Mouse (Mus musculus) left cerebral cortex, adult 18-20 months (tissue): ENCODE measurements around the gene Tspan10. TPM values are rescaled to one million over a fixed set of nuclear protein-coding genes. Genes with fewer than 3 reads are reported as not detected.

Experiments
- DNase-seq, 2 experiments: peaks; one replicate each; pipeline ENCODE4 v3.0.0; 2021 to 2022; ENCODE audit warnings: low spot score in 2 of 2, mixed read lengths in 1 of 2
- total RNA-seq, 2 experiments: library from RNA; stranded (reverse); gene quantifications; 2 replicates each; pipeline ENCODE4 v1.2.3; 2021

Gene Tspan10
- total RNA-seq, 2 experiments from 2014 or later, result 1.8 to 3.3 TPM

DNA sequence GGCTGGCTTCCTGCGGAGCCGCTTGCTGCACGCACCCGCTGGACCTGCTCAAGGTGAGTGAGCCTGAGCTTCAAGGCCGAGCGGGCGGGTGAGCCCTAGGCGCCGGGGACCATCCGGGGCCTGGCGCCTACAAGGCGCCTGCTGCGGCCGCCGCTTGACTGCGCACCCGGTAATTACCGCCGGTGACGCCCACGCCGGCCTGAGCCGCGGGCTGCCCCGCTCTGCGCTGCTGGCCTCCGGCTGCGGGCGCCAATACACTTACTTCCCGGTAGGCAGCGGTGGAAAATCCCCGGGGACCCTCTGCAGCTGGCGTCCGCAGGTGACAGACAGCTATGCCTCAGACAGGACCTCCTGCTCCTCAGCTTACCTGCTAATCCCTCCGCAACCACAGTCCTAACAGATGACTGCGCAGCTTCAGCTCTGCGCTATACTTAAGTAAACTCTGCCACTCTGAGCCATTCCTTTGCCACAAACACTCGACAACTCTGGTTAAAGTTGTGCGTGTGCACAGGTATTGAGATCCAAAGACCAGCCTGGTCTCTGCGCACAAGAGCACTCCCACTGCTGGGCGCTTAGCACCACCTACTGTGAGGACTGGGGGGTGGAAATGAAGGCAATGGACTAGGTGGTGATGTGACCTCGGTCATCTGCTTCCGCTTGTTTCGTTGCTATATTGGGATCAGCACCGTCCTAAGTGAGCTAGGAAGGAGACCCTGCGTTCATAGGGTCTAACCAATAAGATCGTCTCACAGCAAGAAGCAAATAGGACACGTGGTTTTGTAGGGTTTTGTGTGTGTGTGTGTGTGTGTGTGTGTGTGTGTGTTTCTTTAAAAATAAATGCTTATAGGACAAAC, 49.8 kb downstream of the Tspan10 start:
- DNase-seq, result no peak

DNA sequence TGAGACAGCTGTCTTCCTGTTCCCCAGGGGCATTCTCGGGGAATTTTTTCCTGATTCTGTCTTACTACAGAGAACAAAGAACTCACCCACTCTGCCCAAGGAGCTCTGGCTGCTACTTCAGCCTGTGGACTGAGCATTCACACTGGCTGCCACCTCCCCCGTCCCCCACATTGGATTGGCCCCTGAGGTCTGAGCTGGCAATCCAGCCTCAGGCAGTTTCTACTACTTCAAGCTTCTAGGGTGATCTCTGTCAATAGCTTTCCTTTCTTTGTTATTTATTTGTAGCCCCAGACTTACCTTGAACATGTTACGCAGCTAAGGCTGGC, 50.4 kb downstream of the Tspan10 start:
- no peak for DNase-seq

DNA sequence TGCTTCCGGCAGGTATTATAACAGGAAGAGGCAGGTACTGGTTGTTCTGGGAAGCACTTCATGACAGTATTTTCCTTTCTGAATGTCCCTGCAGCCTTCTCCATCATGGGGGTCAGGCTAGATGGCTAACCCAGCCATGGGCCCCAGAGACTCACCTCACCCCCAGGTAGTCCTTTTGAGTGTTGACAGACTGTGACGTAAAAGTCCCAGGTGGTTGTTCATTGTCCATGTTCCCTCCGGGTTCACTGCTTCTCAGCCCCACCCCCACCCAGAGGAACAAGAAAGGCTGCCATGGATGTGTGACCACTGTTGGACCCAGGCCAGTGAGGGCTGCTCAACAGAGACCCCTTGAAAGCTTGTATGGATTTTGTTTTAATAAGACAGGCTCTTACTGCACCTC, 50.9 kb downstream of the Tspan10 start:
- DNase-seq, result no peak

DNA sequence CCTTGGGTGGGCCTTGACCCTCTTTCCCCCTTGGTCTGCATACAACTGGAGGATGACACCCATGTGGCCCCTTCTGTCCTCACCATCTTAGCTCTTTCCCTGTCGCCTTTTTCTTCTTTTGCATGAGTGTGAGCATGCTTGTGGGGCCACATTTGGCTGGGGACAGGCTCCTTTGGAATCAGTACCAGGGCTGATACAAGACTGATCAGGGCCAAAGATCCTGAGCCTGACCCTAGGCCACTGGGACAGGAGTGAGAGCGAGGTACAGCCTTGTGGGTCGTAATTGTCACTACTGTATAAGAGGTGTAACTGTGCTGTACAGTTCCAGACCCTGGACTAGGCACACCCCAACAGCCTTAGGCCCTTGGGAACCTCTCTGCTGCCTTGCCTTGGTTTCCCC, 51.5 kb downstream of the Tspan10 start:
- DNase-seq, result no peak

Other genes with a start within 250 kb of the Tspan10 start
- gene Bahcc1, start 209.7 kb upstream of the Tspan10 start, total RNA-seq, result 10 to 100 TPM; 18.8 to 19.0 TPM
- 1,000 to 10,000 TPM; 1,195 to 1,258 TPM for gene Actg1, start 94.1 kb upstream of the Tspan10 start, total RNA-seq
- gene Fscn2, start 81.1 kb upstream of the Tspan10 start, total RNA-seq, result not detected
- 10 to 100 TPM; 11.6 to 15.6 TPM for gene Faap100, start 63.9 kb upstream of the Tspan10 start, total RNA-seq
- gene Nploc4, start 4.9 kb upstream of the Tspan10 start, total RNA-seq, result 10 to 100 TPM; 65.2 TPM
- gene Pde6g, start 10.9 kb downstream of the Tspan10 start, total RNA-seq, result under 1 TPM; 0.40 to 0.58 TPM
- gene Oxld1, start 15.4 kb downstream of the Tspan10 start, total RNA-seq, result 10 to 100 TPM; 13.0 to 16.4 TPM
- 10 to 100 TPM; 26.4 to 29.1 TPM for gene Ccdc137, start 15.5 kb downstream of the Tspan10 start, total RNA-seq
- gene Arl16, start 25.0 kb downstream of the Tspan10 start, total RNA-seq, result 10 to 100 TPM; 47.2 to 49.7 TPM
- gene Mrpl12, start 42.0 kb downstream of the Tspan10 start, total RNA-seq, result 10 to 100 TPM; 64.4 to 74.4 TPM
- 10 to 100 TPM; 19.6 to 22.6 TPM for gene Slc25a10, start 49.2 kb downstream of the Tspan10 start, total RNA-seq
- gene Gcgr, start 88.1 kb downstream of the Tspan10 start, total RNA-seq, result under 1 TPM in 1 of 2 experiments, not detected in 1; 0.52 TPM
- gene Mcrip1, start 107.1 kb downstream of the Tspan10 start, total RNA-seq, result 10 to 100 TPM; 74.9 to 77.0 TPM
- gene Ppp1r27, start 108.5 kb downstream of the Tspan10 start, total RNA-seq, result not detected
- 100 to 1,000 TPM; 127 to 129 TPM for gene P4hb, start 130.6 kb downstream of the Tspan10 start, total RNA-seq
- gene Arhgdia, start 139.0 kb downstream of the Tspan10 start, total RNA-seq, result 100 to 1,000 TPM; 310 to 324 TPM
- 10 to 100 TPM; 60.8 to 62.9 TPM for gene Alyref, start 155.7 kb downstream of the Tspan10 start, total RNA-seq
- 10 to 100 TPM; 95.1 to 98.8 TPM for gene Anapc11, start 155.8 kb downstream of the Tspan10 start, total RNA-seq
- gene Npb, start 165.8 kb downstream of the Tspan10 start, total RNA-seq, result 1 to 10 TPM in 1 of 2 experiments, not detected in 1; 1.3 TPM
- gene Pcyt2, start 175.3 kb downstream of the Tspan10 start, total RNA-seq, result 100 to 1,000 TPM; 124 to 136 TPM
- gene Sirt7, start 182.6 kb downstream of the Tspan10 start, total RNA-seq, result 10 to 100 TPM; 34.9 to 38.6 TPM
- 10 to 100 TPM; 86.8 to 94.3 TPM for gene Mafg, start 191.0 kb downstream of the Tspan10 start, total RNA-seq
- gene Pycr1, start 201.1 kb downstream of the Tspan10 start, total RNA-seq, result 1 to 10 TPM; 1.0 to 1.6 TPM
- 1 to 10 TPM; 7.3 to 8.2 TPM for gene Myadml2, start 205.5 kb downstream of the Tspan10 start, total RNA-seq
- 1 to 10 TPM; 2.7 to 5.0 TPM for gene Notum, start 218.5 kb downstream of the Tspan10 start, total RNA-seq
- gene Aspscr1, start 230.3 kb downstream of the Tspan10 start, total RNA-seq, result 10 to 100 TPM; 51.1 to 57.7 TPM